Mouse (Mus musculus) lung, postnatal 36 days (tissue): ENCODE results near the gene Cpa4.

ENCODE experiments used
- DNase-seq: peaks from one replicate; pipeline ENCODE4 v3.0.0; 2022; ENCODE audit warnings: mixed read lengths

Gene Cpa4

DNA sequence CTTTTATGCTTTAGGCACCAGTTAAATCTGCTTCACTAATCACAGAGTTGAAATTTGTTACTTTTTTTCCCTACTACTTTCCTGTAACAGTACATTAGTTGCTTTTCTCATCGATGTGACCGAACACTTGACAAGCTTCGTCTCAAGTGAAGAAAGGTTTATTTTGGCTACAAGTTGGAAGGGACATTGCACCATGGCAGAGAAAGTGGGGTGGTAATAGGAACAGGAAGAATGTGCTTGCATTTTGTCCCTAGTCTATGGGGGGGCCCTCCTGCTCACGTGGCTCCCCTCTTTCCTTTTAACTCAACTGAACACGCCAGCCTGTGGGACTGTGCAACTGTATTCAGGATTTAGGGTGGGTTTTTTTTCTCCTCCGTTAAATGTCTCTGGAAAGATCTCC, 15.5 kb upstream of the Cpa4 start:
- DNase-seq = no peak

DNA sequence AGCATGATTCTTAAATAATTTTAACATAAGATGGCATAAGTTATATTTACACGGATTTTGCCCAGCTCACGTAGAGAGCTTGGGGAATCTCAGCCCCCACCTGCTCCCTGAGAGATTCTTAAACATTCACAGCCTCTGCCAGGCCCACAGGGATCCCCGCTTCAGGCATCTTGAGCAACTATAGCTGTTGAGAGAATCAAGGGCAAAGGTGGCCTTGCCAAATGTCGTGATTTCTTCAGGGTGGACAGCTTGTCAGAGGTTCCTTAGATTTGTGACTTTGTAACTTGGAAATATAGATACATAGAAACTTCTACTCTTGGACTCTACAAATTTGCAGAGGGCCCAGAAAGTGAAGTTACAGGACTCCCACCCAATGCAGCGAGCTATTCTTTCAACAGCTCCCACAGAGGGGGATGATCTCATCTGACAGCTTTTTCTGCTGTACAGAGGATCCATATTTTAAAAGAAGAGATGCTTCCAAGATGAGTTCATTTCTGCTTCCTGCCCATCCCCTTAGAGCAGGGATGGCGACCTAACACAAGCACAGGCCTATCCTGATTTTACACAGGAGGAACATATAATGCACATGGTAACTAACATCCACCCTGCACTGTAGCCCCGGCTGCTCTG, 14.7 kb upstream of the Cpa4 start:
- no peak for DNase-seq

DNA sequence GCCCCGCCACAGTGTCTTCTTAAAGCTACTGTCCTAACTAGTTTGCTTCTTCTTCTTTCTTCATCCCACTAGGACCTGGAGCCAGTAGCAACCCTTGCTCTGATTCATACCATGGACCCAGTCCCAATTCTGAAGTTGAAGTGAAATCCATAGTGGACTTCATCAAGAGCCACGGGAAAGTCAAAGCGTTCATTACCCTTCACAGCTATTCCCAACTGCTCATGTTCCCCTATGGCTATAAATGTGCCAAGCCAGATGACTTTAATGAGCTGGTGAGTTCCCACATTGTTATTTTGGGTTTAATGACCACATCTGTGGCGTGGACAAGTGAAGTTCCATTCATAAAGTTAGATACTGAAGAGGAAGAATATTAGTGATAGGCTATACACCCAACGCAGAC, 14.1 kb upstream of the Cpa4 start:
- no peak for DNase-seq

DNA sequence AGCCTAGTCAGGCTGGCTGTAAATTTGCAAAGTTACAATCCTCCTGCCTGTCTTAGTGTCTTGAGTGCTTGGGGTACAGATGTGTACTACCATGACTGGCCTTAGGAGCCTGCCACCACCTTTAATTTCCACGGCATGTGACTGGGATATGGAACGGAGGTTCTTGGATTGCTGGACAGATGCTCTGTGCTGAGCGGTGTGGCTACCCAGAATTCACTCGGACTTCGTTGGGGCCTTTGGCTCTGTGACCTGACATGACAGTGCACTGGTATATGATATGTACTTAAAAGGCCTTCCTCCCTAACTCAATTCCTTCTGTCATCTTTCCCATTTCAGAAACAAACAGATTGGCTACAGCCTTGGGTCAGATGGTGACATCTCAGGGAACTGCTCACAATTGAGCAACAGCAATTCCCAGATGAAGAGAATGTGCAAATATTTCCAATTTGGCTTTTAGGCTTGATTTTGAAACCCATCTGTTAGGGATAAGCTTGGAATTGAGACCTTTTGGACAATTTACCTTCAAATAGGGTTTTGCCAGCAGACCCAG, 13.5 kb upstream of the Cpa4 start:
- no peak for DNase-seq

DNA sequence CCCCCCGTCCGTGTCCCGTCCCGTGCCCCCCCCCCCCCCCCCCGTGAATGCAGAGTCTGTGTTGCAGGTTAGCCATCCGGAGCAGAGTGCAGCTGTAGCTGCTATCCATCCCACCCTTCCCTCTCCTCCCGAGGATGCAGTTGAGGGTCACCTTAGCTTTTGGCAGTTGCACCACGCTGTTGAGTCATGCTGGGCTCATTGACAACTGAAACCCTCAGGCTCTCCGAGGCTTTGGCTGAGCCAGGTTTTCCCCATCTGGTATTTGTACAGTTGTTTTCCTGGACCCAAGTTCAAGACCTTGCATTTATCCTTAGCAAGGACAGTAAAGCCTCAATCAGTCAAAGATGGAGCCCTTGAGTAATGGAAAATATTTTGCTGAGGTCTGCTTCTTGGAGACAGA, 12.1 kb upstream of the Cpa4 start:
- DNase-seq = no peak

DNA sequence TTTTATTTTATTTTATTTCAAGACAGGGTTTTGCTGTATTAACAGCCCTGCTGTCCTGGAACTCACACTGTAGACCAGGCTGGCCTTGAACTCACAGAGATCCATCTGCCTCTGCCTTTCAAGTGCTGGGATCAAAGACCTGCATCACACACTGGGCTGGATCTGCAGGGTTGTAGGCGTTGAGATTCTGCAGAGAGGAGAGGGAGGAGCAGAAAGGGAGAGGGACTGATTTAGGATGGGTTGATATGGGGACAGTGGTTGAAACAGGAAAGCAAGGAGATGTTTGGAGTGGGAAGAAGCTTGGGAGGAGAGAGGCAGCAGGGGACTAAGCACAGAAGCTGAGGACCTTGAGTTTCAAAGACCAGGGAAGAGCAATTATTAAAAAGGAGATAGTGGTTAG, 8.4 kb upstream of the Cpa4 start:
- DNase-seq = no peak

DNA sequence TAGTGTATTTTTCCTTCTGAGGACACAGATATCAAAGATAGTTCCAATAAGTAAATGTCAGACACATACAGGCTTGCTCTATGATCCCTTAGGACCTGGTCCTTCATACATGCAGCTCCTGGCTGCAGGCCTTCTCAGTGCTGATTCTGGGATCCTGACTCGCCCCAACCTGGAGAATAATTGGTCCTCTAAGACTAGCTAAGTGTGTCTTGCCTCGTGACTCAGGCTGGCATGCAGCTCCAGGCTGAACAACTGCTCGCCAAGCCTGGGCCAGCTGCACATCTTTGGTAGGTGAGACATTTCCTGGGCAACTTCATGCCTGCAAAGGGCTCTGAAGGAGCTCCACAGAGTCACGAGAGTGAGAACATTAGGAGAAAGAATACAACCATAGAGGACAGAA, 6.0 kb upstream of the Cpa4 start:
- DNase-seq = no peak

DNA sequence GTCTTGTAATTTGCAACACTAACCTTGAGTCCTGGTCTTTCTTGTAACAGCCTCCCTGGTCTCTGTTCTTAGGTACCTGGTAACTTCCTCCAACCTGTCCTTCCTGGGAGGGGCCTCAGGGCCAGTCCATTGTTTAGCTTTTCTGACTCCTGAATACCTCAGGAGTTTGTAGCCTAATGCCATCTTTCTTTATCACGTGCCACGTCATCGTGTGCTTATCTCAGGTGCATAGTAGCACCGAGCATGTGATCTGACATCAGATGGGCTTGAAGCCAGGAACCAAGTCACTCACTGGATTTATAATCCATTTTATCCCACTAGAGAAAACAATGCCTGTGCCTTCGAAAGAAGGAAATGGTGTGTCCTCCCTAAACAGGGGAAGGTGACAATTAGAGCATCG, 4.6 kb upstream of the Cpa4 start:
- no peak for DNase-seq

DNA sequence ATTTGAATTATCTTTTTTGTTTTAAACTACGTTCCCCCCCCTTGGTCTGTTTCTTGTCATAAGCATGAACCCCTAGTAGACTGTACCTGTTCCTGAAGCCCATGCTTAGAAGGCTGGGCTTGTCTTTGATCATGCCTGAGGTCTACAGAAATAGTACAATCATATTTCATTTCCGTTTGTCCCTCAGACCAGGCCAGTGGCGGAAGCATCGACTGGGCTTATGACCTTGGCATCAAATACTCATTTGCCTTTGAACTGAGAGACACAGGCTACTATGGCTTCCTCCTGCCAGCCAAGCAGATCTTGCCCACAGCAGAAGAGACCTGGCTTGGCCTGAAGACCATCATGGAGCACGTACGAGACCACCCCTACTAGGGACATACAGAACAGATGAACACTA, 4.1 kb upstream of the Cpa4 start:
- DNase-seq = no peak

DNA sequence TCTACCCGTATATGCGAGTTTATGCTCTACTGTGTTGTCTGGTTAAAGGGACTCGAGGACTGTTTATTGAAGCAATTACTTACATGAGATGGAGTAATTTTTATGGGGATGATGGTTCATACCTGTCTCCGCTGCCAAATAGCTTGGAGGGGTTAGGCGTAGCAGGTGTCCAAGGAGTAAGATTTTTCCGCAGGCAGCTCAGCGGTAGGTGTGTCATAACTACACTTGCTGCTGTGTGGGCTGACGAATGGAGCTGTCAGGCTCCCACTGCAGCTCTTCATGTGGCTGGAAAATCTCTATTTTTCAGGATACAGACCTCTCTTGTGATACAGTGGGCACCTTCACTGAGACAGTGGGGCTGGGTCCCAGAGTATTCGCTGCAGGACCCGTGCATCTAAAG, 1.2 kb downstream of the Cpa4 start:
- DNase-seq = no peak

DNA sequence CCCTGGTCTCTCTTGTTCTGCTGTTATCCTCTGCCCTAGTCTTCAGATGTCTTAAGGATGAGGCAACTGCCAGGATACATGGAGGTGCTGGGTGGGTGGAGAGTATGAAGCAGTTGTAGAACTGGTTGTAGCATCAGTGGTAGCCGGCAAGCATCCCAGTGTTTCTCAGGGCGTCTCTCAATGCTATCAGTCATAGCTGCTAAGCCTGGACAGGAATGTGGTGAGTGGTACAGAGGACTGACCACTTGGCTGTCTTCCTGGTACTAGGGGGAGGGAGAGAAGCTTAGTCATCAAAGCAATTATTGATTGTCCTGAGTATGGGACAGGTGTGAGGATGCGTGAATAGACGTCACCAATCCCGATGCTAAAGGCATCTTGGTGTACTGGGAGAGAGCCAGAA, 1.8 kb downstream of the Cpa4 start:
- DNase-seq = no peak

DNA sequence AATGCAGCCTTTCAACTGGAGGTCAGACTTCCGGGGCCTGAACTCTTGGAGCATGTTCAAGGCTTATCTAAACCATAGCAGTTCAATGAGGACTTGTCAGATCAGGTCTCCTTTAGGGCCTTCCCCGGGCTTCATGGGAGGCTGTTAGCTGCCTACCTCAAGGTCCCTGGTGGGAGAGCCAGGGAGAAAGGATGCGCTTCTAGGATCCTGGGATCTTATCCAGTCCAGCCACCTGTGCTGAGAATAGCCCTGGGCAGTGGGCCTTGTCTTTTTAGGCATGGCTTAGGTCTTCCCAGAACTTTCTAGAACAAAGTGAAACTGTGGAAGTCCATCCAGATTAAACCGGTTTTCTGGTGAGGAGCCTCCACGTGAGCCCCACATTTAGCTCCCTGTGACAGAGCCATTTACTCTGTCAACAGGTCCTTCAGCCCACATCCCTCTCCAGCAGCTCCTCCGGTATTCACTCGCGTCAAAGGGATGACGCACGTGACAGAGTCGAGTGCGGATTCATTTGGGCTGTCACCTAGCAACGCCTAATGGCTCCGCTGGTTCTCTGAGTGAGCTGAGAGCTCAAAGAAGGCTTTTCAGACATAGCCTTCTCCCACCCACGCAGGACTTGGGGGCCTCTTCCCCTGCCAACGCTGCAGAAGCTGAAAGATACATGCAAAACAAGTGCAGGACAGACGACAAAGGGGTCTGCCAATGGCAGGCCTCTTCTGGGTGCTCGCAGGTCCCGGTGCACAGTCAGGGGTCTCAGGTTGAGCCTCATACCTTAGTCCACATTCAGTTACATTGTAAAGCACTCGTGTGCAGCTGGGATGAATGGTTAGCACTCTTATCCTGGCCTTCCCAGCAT, 4.5 kb downstream of the Cpa4 start:
- DNase-seq = peak; percentile 73

DNA sequence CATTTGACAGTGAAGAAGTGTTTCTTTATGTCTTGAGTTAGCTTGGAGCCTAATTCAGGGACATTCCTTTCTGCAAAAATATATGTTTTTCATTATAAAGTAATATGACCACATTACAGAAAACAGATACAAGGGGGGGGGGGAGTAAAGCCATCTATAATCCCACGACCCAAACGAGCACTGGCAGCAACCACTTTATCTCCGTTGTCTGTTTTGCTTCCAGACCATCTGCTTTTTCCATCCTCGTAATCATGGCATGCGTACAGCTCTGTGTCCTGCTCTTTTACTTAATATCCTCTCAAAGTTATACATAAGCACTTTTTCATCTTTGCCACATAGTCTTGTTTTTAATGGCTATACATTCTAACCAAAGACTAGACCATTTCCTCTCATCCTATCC, 5.2 kb downstream of the Cpa4 start:
- no peak for DNase-seq

DNA sequence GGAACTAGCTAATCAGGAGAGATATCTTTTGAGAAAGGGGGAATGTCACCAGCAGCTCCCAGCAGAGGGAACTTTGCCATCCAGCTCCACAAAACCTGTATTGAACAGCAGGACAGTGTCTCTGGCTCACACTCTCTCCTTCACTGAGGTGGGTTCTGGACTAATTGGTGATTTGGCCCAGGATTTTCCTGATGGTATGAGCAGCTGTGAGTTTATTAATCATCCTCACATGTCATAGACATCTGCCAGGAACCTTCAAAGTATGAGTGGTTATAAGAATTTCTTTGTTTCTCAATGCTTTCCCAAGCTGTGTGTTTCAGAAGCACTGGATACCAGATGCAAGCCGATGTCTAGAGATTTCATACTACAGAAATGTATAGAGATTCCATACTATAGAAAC, 6.8 kb downstream of the Cpa4 start:
- DNase-seq = no peak

DNA sequence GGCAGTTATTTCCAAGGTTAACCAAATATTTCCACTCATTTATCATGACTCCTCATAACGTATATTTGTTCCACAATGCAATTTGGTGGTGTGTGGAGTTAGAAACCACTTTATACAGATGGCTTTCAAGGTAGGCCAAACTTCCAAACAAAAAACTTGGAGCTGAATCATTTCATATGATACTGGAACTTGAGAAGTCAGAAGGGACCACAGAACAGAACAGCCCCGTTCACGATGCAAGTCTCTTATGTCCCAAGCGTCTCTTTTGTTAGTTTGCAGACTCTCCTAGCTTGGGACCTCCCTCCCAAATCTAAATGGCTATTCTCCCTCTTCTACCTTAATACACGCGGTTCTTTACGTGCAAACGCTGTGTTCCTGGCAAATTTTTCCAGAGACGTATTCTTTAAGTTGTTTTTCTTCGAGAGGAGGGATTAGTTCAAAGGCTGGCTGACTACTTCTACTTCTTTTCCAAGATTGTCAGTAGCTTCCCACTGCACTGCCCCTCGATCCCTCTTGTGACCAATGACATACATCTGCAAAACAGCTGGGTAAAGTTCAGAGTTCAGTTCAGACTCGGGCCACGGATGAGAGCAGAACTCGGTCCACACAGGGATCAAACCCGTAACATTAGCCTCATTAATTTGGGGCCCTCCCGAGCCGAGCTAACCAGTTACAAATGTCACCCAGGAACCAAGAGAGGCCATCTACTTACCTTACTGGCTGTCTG, 8.5 kb downstream of the Cpa4 start:
- no peak for DNase-seq

DNA sequence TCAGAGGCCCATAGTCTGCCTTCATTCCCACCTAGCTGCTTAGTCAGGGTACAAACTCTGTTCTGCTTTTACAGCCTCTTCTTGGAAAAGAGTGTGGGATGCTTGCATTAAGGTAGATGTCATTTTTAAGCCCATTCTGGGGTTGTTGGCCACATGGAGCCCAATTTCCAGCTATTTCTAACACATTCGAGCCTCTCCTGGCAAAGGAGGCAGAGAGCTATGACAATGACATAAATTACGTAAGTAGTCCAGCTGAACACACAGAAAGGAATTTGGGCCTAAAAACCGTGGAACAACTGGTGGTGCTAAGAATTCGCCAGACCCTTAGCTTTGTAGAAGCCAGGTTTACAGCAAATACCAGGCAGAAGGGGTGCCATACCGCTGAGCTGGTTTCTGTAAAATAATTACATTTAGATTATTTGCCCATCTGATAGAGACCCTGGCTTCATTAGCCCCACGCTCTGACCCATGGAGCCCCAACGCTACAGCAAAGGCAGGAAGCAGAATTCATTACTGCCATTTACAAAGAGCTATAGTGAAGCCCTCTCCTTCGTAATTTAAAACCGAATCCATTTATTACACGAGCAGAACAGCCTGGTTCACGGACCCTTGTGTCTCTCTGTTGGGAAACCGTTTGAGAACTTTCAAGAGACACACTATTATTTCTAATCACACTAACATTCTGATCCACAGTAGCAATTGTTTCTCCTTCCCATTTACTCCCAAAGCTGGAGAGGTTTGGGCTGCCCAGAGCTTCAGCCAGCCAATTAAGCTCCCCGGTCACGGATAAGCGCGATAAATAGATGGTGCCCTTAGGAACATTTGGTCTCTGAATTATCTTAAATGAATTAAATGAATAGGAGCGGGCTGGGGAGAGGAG, 12.0 kb downstream of the Cpa4 start:
- no peak for DNase-seq

DNA sequence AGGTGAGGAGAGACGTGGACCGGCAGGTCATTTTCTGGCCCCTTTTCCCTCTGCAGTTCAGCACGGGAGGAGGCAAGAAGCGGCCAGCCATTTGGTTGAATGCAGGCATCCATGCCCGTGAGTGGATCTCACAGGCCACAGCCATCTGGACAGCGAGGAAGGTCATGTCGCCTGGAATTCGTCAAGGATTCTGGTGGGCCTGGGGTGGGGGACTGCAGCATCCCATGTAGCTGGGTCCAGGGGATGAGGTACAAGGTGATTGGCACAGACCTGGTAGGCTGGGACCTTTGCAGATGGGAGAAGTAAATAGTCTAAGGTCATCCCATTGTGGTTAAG, 12.6 kb downstream of the Cpa4 start:
- no peak for DNase-seq

DNA sequence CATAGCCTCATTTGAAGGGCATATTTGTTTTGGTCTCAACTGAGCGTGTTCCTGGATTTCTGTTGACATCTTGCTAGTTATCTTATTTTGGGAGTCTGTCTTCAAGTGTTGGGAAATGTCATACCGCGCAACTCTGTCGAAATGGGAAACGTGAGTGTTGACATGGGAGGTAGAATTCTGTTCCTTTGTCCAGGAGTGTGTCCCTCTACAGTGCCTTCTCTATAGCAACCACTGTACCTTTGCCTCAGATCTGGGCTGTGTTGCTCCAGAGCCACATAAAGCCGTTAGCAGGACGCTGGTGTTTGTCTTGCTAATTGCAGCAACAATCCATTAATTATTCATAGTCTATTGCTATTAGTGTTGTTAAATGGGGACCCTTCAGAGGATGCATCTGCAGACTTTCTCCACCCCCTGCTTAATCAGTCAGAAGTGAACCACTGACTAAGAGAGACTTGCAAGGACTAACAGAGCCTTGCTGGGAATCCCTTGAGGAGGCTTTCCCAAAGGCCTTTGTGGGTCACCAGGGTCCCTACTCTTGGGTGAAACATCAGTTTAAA, 18.8 kb downstream of the Cpa4 start:
- no peak for DNase-seq

DNA sequence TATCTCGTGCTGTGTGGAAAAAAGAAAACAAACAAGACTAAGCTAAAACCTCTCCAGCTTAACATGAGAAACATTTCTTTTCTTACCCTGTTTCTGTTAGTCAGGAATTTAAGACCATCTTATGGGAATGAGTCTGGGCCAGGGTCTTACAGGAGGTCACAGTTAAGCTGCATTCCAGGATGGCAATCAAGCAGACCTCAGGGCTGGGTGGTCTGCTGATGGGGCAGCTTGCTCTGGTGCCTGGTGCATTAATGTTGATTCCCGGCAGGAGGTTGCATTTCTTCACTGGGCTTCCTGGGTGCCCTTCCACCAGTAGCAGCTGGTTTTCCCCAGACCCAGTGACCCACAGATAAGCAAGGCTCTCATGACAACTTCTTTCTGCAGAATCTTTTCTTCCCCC, 21.6 kb downstream of the Cpa4 start:
- DNase-seq = no peak

DNA sequence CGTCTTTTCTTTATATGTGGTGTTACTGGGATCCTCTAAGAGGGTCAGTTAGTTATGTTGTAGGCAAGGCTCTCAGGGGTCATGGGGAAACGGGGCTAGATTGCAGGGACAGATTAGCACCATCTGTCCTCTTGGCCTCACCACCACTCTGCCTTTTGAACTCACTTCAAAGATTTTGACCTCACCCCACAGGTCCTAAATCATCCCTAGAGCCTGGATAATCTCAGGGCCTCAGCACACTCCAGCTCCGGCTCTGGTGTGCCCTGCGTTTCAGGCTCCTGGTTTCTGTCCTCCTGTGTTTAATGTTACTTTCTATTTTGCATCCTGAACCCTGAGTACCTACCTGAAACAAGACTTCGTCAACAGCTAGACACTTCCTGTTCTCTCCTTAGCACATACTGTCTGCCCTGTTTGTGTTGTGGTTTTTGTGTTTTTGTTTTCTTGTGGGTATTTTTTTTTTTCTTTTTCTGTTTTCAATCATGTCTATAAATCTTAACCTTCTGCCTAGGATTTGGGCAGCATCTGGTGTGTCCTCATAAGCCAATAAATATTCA, 23.8 kb downstream of the Cpa4 start:
- no peak for DNase-seq

DNA sequence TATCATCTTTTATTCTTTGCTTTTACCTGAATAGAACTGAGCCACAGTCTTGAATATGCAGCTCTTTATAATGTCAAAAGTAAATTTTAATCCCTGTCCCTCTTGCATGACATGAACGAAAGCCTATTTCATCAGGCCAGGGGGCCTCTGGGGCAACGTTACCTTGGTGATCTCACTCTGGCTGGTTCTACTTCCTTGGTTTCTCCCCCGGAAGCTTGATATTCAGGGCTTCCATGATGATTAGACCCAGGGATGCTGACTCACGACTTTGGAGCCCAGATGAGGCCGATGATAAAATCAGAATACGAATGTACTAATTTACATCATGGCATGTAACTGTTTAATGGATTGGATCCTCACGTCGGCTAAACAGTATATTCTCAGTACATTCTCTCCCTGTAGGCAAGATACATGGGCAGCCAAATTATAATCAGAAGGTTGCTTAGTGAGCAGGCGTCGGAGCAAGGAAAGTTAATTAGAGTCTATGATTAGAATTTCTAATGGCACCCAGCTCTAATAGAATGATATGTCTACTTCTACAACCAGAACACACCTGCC, 24.3 kb downstream of the Cpa4 start:
- no peak for DNase-seq

DNA sequence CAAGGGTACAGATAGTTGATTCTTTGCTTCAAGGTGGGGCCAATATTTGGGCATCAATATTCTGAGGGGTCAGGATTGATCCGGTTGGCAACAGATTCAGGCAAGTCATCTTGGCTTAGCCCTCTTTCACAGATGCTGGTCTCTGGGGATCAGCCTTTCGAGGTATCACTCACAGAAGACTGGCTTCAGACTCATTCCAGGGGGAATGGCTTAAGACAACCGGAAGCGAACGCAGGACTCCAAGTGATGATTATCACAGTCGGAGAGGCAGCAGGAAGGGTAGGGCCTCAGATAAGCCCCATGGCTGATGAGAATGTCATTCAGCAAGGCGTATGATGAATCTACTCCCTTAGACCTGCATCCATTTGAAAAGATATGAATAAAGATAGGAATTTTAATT, 26.2 kb downstream of the Cpa4 start:
- no peak for DNase-seq
